Mouse (Mus musculus) ES-Bruce4 (cell line): ENCODE measurements around the gene Serpinf1. TPM values are rescaled to one million over a fixed set of nuclear protein-coding genes. Genes with fewer than 3 reads are reported as not detected.

Experiments used
- H3K27ac ChIP-seq: 2 replicates; pipeline ENCODE4 v1.5.1; 2012; ENCODE audit warnings: low read length, inconsistent platforms; ENCODE audit not compliant: insufficient read depth
- H3K27me3 ChIP-seq: 2 replicates; pipeline ENCODE4 v1.6.1; 2012; ENCODE audit warnings: mild to moderate bottlenecking, low read length, inconsistent platforms; ENCODE audit not compliant: control insufficient read depth, poor library complexity, insufficient read depth, severe bottlenecking
- H3K36me3 ChIP-seq: 2 replicates; pipeline ENCODE4 v1.6.1; 2012; ENCODE audit warnings: inconsistent platforms, mild to moderate bottlenecking, low read length, moderate library complexity; ENCODE audit not compliant: control insufficient read depth, poor library complexity, insufficient read depth, severe bottlenecking
- H3K4me1 ChIP-seq: one replicate; pipeline ENCODE4 v1.8.1; 2011; ENCODE audit warnings: low read length; ENCODE audit not compliant: control insufficient read depth, insufficient read depth
- H3K4me3 ChIP-seq: 2 replicates; pipeline ENCODE4 v1.5.1; 2011; ENCODE audit warnings: low read depth, mild to moderate bottlenecking, low read length
- H3K9ac ChIP-seq: 2 replicates; pipeline ENCODE4 v1.6.1; 2012; ENCODE audit warnings: low read depth, mild to moderate bottlenecking, inconsistent platforms; ENCODE audit not compliant: poor library complexity, severe bottlenecking
- H3K9me3 ChIP-seq: replicated peaks from 2 replicates; pipeline ENCODE4 v1.6.1; 2012; ENCODE audit warnings: mild to moderate bottlenecking, low read length, inconsistent platforms; ENCODE audit not compliant: control insufficient read depth, poor library complexity, insufficient read depth, severe bottlenecking
- CTCF ChIP-seq: IDR thresholded peaks from one replicate; pipeline ENCODE4 v1.8.1; 2011; ENCODE audit warnings: low read depth, low read length
- EP300 ChIP-seq: IDR thresholded peaks from 2 replicates; pipeline ENCODE4 v1.6.1; 2011; ENCODE audit warnings: low read depth, low read length; ENCODE audit not compliant: insufficient read depth
- POLR2A ChIP-seq: IDR thresholded peaks from one replicate; pipeline ENCODE4 v1.8.1; 2011; ENCODE audit warnings: low read length; ENCODE audit not compliant: insufficient read depth
- polyA plus RNA-seq: library from polyadenylated mRNA; stranded (reverse); fragments of >200 nt; gene quantifications from 2 replicates; pipeline ENCODE4 v1.2.4, GENCODE M21; 2011; ENCODE audit warnings: low read depth; ENCODE audit not compliant: missing spikeins, insufficient read depth, insufficient read length

The Serpinf1 gene
- 4.9 and 6.0 TPM in 2 replicates for polyA plus RNA-seq

GRCm38 (mm10) chr11:75422013-75422792, at the start of gene Serpinf1:
Gene Serpinf1 (minus strand): TSS chr11:75422701.
- H3K27ac ChIP-seq, result no peak within 1 kb of the TSS
- H3K9me3 ChIP-seq, result no peaks in the 10 kb centered on the region
- H3K36me3 ChIP-seq, result no peaks in the 10 kb centered on the region
- TF ChIP-seq EP300 (no peak), POLR2A (no peak), CTCF (no peak)
- H3K4me1 ChIP-seq, result no peaks in the 10 kb centered on the region
- H3K4me3 ChIP-seq, result no peak within 1 kb of the TSS
- no peaks in the 10 kb centered on the region for H3K27me3 ChIP-seq
- no peak within 1 kb of the TSS for H3K9ac ChIP-seq

- Histone ChIP-seq H3K27ac (no peak overlapping the region), H3K9me3 (no peaks in the 10 kb centered on the region), H3K4me3 (no peak overlapping the region), H3K9ac (no peak overlapping the region), H3K27me3 (no peaks in the 10 kb centered on the region), H3K4me1 (no peaks in the 10 kb centered on the region), H3K36me3 (peaks cover under 1% of the 10 kb centered on the region)
- no peak for TF ChIP-seq POLR2A
- no peak for TF ChIP-seq CTCF
- no peak for TF ChIP-seq EP300
Measured at GRCm38 (mm10) chr11:75470675-75471074, 48.2 kb upstream of the Serpinf1 start.

- no peaks in the 10 kb centered on the region for H3K9me3 ChIP-seq
- no peak overlapping the region for H3K4me3 ChIP-seq
- TF ChIP-seq EP300 (no peak), POLR2A (no peak), CTCF (no peak)
- peaks cover 5% of the 10 kb centered on the region for H3K36me3 ChIP-seq
- H3K27ac ChIP-seq, result no peak overlapping the region
- no peaks in the 10 kb centered on the region for H3K4me1 ChIP-seq
- H3K27me3 ChIP-seq, result no peaks in the 10 kb centered on the region
- no peak overlapping the region for H3K9ac ChIP-seq
Measured at GRCm38 (mm10) chr11:75469261-75469660, 46.8 kb upstream of the Serpinf1 start.

- Histone ChIP-seq H3K36me3 (peaks cover 5% of the 10 kb centered on the region), H3K4me3 (peak overlapping the region; percentile 69), H3K9ac (peak overlapping the region; percentile 79), H3K27ac (no peak overlapping the region), H3K4me1 (no peaks in the 10 kb centered on the region), H3K27me3 (no peaks in the 10 kb centered on the region), H3K9me3 (no peaks in the 10 kb centered on the region)
- TF ChIP-seq POLR2A (no peak), EP300 (no peak), CTCF (no peak)
Measured at GRCm38 (mm10) chr11:75468410-75468809, 45.9 kb upstream of the Serpinf1 start.

GRCm38 (mm10) chr11:75467512-75468215, 45.2 kb upstream of the Serpinf1 start:
- TF ChIP-seq POLR2A, result no peak
- TF ChIP-seq CTCF, result no peak
- no peak for TF ChIP-seq EP300
- H3K27ac ChIP-seq, result no peak overlapping the region
- no peaks in the 10 kb centered on the region for H3K27me3 ChIP-seq
- H3K4me3 ChIP-seq, result peak overlapping the region; percentile 69
- H3K36me3 ChIP-seq, result peaks cover 5% of the 10 kb centered on the region
- H3K4me1 ChIP-seq, result no peaks in the 10 kb centered on the region
- H3K9me3 ChIP-seq, result no peaks in the 10 kb centered on the region
- H3K9ac ChIP-seq, result peak overlapping the region; percentile 79
